Mouse (Mus musculus) thymus, adult 2 months (tissue): ENCODE results near the gene Inpp5f. TPM values are rescaled to one million over a fixed set of nuclear protein-coding genes. Genes with fewer than 3 reads are reported as not detected.

Experiments
- DNase-seq: peaks from one replicate; pipeline ENCODE4 v3.0.0; 2021
- H3K27ac ChIP-seq: fragments of 200-500 bp; 2 replicates; pipeline ENCODE4 v1.5.1; 2012; ENCODE audit warnings: low read length, control low read depth; ENCODE audit not compliant: control insufficient read depth, insufficient read depth
- H3K27me3 ChIP-seq: fragments of 200-500 bp; 2 replicates; pipeline ENCODE4 v1.6.1; 2012; ENCODE audit warnings: mild to moderate bottlenecking, low read length, moderate library complexity, mixed read lengths; ENCODE audit not compliant: control insufficient read depth, insufficient read depth
- H3K36me3 ChIP-seq: fragments of 200-500 bp; 2 replicates; pipeline ENCODE4 v1.6.1; 2012; ENCODE audit warnings: mild to moderate bottlenecking, low read length, moderate library complexity; ENCODE audit not compliant: control insufficient read depth, insufficient read depth
- H3K4me1 ChIP-seq: fragments of 200-500 bp; replicated peaks from 2 replicates; pipeline ENCODE4 v1.6.1; 2012; ENCODE audit warnings: low read length; ENCODE audit not compliant: control insufficient read depth, insufficient read depth
- H3K4me3 ChIP-seq: fragments of 200-500 bp; 2 replicates; pipeline ENCODE4 v1.5.1; 2012; ENCODE audit warnings: mild to moderate bottlenecking, low read length, control low read depth, moderate library complexity; ENCODE audit not compliant: control insufficient read depth, insufficient read depth
- CTCF ChIP-seq: fragments of 200-500 bp; IDR thresholded peaks from 2 replicates; pipeline ENCODE4 v1.5.1; 2012; ENCODE audit warnings: mild to moderate bottlenecking, control low read depth, low read length, moderate library complexity, borderline replicate concordance; ENCODE audit not compliant: control insufficient read depth, poor library complexity, insufficient read depth; ENCODE audit errors: extremely low read depth
- POLR2A ChIP-seq: fragments of 200-500 bp; IDR thresholded peaks from 2 replicates; pipeline ENCODE4 v1.6.1; 2012; ENCODE audit warnings: mild to moderate bottlenecking, low read length, control low read depth, moderate library complexity; ENCODE audit not compliant: control insufficient read depth, poor library complexity, insufficient read depth; ENCODE audit errors: extremely low read depth
- WGBS: fragments of 180-500 bp; shearing (Covaris S2); methylation state at CpG from one replicate; pipeline ENCODE4 v1.1.7; 2018; 5-methylcytosine and 5-hydroxymethylcytosine counted together
- polyA plus RNA-seq: library from polyadenylated mRNA; depleted of rRNA; stranded (reverse); fragments of >200 nt; gene quantifications from 2 replicates; pipeline ENCODE4 v1.2.3, GENCODE M21; 2012

Gene Inpp5f
- polyA plus RNA-seq, 1 experiment, result 3.8 TPM

GRCm38 (mm10) chr7:128731585-128731984 lies 120.5 kb downstream of the Inpp5f start:
- no peak for DNase-seq
- TF ChIP-seq POLR2A (no peak), CTCF (no peak)
- Histone ChIP-seq H3K4me3 (no peak overlapping the region), H3K4me1 (peaks cover 20% of the 10 kb centered on the region), H3K27ac (no peak overlapping the region), H3K36me3 (no peaks in the 10 kb centered on the region), H3K27me3 (no peaks in the 10 kb centered on the region)
- 82% methylated on average over 2 of the region's 2 CpGs for WGBS

GRCm38 (mm10) chr7:128738041-128738440 lies 126.9 kb downstream of the Inpp5f start:
- no peak for DNase-seq

GRCm38 (mm10) chr7:128739116-128739461 lies 128.0 kb downstream of the Inpp5f start:
- H3K36me3 ChIP-seq, result no peaks in the 10 kb centered on the region
- under 1% methylated on average over 15 of the region's 15 CpGs for WGBS
- DNase-seq, result peak; percentile 18
- H3K4me1 ChIP-seq, result peaks cover 12% of the 10 kb centered on the region
- H3K27me3 ChIP-seq, result no peaks in the 10 kb centered on the region
- peak overlapping the region; percentile 72 for H3K4me3 ChIP-seq
- TF ChIP-seq CTCF (no peak), POLR2A (no peak)
- H3K27ac ChIP-seq, result peak overlapping the region; percentile 58; the same call in 1 of the 2 replicates

More at GRCm38 (mm10) chr7:128738041-128738440, 126.9 kb downstream of the Inpp5f start:
- Histone ChIP-seq H3K27ac (0 out of 2 replicates have a peak overlapping the region, but pooled peaks have one; percentile 43), H3K36me3 (no peaks in the 10 kb centered on the region), H3K4me1 (peaks cover 12% of the 10 kb centered on the region), H3K27me3 (no peaks in the 10 kb centered on the region), H3K4me3 (no peak overlapping the region)
- TF ChIP-seq POLR2A, result no peak
- TF ChIP-seq CTCF, result no peak
- 12% methylated on average over 5 of the region's 5 CpGs for WGBS

GRCm38 (mm10) chr7:128739462-128740277 lies 128.5 kb downstream of the Inpp5f start:
- peak overlapping the region; percentile 58 for H3K27ac ChIP-seq
- DNase-seq, result peak; percentile 58
- H3K4me3 ChIP-seq, result peak overlapping the region; percentile 84
- under 1% methylated on average over 76 of the region's 80 CpGs for WGBS
- no peaks in the 10 kb centered on the region for H3K27me3 ChIP-seq
- H3K4me1 ChIP-seq, result peaks cover 12% of the 10 kb centered on the region
- TF ChIP-seq CTCF (no peak), POLR2A (no peak)
- no peaks in the 10 kb centered on the region for H3K36me3 ChIP-seq

- Histone ChIP-seq H3K4me3 (peak within 1 kb of the TSS; percentile 84), H3K4me1 (peaks cover 12% of the 10 kb centered on the region), H3K36me3 (no peaks in the 10 kb centered on the region), H3K27ac (peak within 1 kb of the TSS; percentile 58), H3K27me3 (no peaks in the 10 kb centered on the region)
- 0% methylated on average over 35 of the region's 35 CpGs for WGBS
- peak; percentile 97 for DNase-seq
- TF ChIP-seq POLR2A (peak; percentile 75), CTCF (peak; percentile 26; the same call in 1 of the 2 replicates)
Observed at GRCm38 (mm10) chr7:128740334-128740733, 129.2 kb downstream of the Inpp5f start, which contains the start of gene Mcmbp. TSS of gene Mcmbp (minus strand) at chr7:128740495.

- no peaks in the 10 kb centered on the region for H3K36me3 ChIP-seq
- WGBS, result 59% methylated on average over 2 of the region's 2 CpGs
- H3K27ac ChIP-seq, result no peak overlapping the region
- no peak for DNase-seq
- peaks cover 13% of the 10 kb centered on the region for H3K4me1 ChIP-seq
- H3K4me3 ChIP-seq, result no peak overlapping the region
- H3K27me3 ChIP-seq, result no peaks in the 10 kb centered on the region
- TF ChIP-seq POLR2A (no peak), CTCF (no peak)
Observed at GRCm38 (mm10) chr7:128743898-128744297, 132.8 kb downstream of the Inpp5f start.
